Mouse (Mus musculus): ENCODE measurements around the gene Hoxb2.

Hoxb2 gene

GRCm38 (mm10) chr11:96350791-96351190 lies 466 bp downstream of the Hoxb2 start:
- no peak for DNase-seq (ENCODE audit: extremely low read depth, low read depth)

- no peak for DNase-seq (ENCODE audit: extremely low read depth, low read depth)
Observed at GRCm38 (mm10) chr11:96351312-96351711, 987 bp downstream of the Hoxb2 start.

- DNase-seq (ENCODE audit: extremely low read depth, low read depth), result no peak
Observed at GRCm38 (mm10) chr11:96351831-96352230, 1.5 kb downstream of the Hoxb2 start.

GRCm38 (mm10) chr11:96352691-96353521 lies 2.6 kb downstream of the Hoxb2 start:
- no peak for DNase-seq (ENCODE audit: extremely low read depth, low read depth)

GRCm38 (mm10) chr11:96353522-96353841 lies 3.2 kb downstream of the Hoxb2 start:
- no peak for DNase-seq (ENCODE audit: extremely low read depth, low read depth)

GRCm38 (mm10) chr11:96353939-96354338 lies 3.6 kb downstream of the Hoxb2 start:
- no peak for DNase-seq (ENCODE audit: extremely low read depth, low read depth)

GRCm38 (mm10) chr11:96354376-96354775 lies 4.1 kb downstream of the Hoxb2 start:
- no peak for DNase-seq (ENCODE audit: extremely low read depth, low read depth)

GRCm38 (mm10) chr11:96354801-96355311 lies 4.5 kb downstream of the Hoxb2 start:
- no peak for DNase-seq (ENCODE audit: extremely low read depth, low read depth)

- DNase-seq (ENCODE audit: extremely low read depth, low read depth), result no peak
Observed at GRCm38 (mm10) chr11:96363807-96364206, 13.5 kb downstream of the Hoxb2 start.

GRCm38 (mm10) chr11:96365441-96366091 lies 15.2 kb downstream of the Hoxb2 start, which contains the start of gene Hoxb1:
TSS of gene Hoxb1 (plus strand) at chr11:96365752.
- no peak for DNase-seq (ENCODE audit: extremely low read depth, low read depth)

GRCm38 (mm10) chr11:96366092-96367041 lies 16.0 kb downstream of the Hoxb2 start:
- DNase-seq (ENCODE audit: extremely low read depth, low read depth), result no peak

- DNase-seq (ENCODE audit: extremely low read depth, low read depth), result no peak
Observed at GRCm38 (mm10) chr11:96367141-96367540, 16.8 kb downstream of the Hoxb2 start.

GRCm38 (mm10) chr11:96368686-96369085 lies 18.4 kb downstream of the Hoxb2 start:
- no peak for DNase-seq (ENCODE audit: extremely low read depth, low read depth)

GRCm38 (mm10) chr11:96369140-96369539 lies 18.8 kb downstream of the Hoxb2 start:
- DNase-seq (ENCODE audit: extremely low read depth, low read depth), result no peak

- DNase-seq (ENCODE audit: extremely low read depth, low read depth), result no peak
Observed at GRCm38 (mm10) chr11:96371726-96372125, 21.4 kb downstream of the Hoxb2 start.

- DNase-seq (ENCODE audit: extremely low read depth, low read depth), result no peak
Observed at GRCm38 (mm10) chr11:96372519-96372918, 22.2 kb downstream of the Hoxb2 start.

GRCm38 (mm10) chr11:96374810-96375209 lies 24.5 kb downstream of the Hoxb2 start:
- DNase-seq (ENCODE audit: extremely low read depth, low read depth), result no peak

GRCm38 (mm10) chr11:96383381-96383780 lies 33.1 kb downstream of the Hoxb2 start:
- no peak for DNase-seq (ENCODE audit: extremely low read depth, low read depth)

- DNase-seq (ENCODE audit: extremely low read depth, low read depth), result no peak
Observed at GRCm38 (mm10) chr11:96387635-96388034, 37.3 kb downstream of the Hoxb2 start.

GRCm38 (mm10) chr11:96396772-96397626 lies 46.7 kb downstream of the Hoxb2 start:
- no peak for DNase-seq (ENCODE audit: extremely low read depth, low read depth)
